8 mouse cellular contexts compared by ENCODE assay signal in genomic region chr10:63377468-63377867, GRCm38 (mm10). TPM values are rescaled to one million over a fixed set of nuclear protein-coding genes. Genes with fewer than 3 reads are reported as not detected.
A peak's percentile ranks its signal among the peaks of the same experiment; 100 is the strongest.
DNase-seq lines count a peak whose midpoint lies in the region.

No protein-coding gene starts in this region.

- DNase-seq in CD4-positive helper T cell, adult 2 months (ENCODE audit: low read depth, low spot score) = peak; percentile 78
- DNase-seq in Muller cell, postnatal 12 days (ENCODE audit: inconsistent ontology term) = peak; percentile 45
- DNase-seq in cerebellum, adult 9-11 months = peak; percentile 64
- peak; percentile 52 for DNase-seq in gastrocnemius, postnatal 10 days
- DNase-seq in layer of hippocampus, adult 11-12 months (ENCODE audit: low spot score) = peak; percentile 68
- peak; percentile 79 for DNase-seq in lung, postnatal 10 days
- DNase-seq in retina, adult 2 months (ENCODE audit: low read depth, low spot score) = peak; percentile 53
- peak; percentile 64 for DNase-seq in thymus, postnatal 4 days

RNA-seq across cellular contexts. Expression of gene Sirt1, which starts 4.0 kb away (rescaled TPM):
- 1 to 10 TPM; 7.0 to 8.3 TPM for total RNA-seq in gastrocnemius, postnatal 10 days (2021)

RNA-seq across cellular contexts. Expression of gene Dnajc12, which starts 4.8 kb away (rescaled TPM):
- total RNA-seq in gastrocnemius, postnatal 10 days (2021) = 1 to 10 TPM; 7.3 to 9.3 TPM

RNA-seq across cellular contexts. Expression of gene Gm7075, which starts 44.1 kb away (rescaled TPM):
- not detected for total RNA-seq in gastrocnemius, postnatal 10 days (2021)

RNA-seq across cellular contexts. Expression of gene Ctnna3, which starts 52.4 kb away (rescaled TPM):
- total RNA-seq in gastrocnemius, postnatal 10 days (2021) = 10 to 100 TPM; 23.0 to 24.9 TPM

Comparison
In these comparisons a context has a peak if more than half of its experiments do, and no peak if none do; other contexts are left out.
1. Peak in every context shown above with its lines: DNase-seq.